Mouse (Mus musculus) frontal cortex, postnatal 25 days (tissue): ENCODE results near the gene Kcne2.

Experiments used
- DNase-seq, 2 experiments: peaks; one replicate each; pipeline ENCODE4 v3.0.0; 2022; ENCODE audit warnings: low spot score in 2 of 2

Gene Kcne2

DNA sequence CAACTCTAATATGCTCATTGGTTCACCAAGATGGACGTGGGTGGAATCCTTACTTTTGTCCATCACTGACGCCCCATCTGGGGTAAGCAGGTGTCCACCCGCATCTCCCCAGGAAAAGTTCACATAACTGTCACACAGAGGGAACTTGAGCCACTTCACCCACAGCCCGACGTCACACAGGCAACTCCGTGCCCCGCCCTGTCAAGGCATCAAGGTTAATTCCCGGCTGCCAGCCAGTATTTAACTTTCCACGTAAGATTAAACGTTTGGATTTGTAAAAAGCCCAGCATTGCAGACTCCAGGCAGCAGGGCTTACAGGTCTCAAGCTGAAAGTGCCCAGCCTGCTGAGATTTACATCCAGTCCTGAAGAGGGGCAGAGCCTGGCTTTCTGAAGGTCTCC, at the start of gene Kcne2:
Gene Kcne2, plus strand, starts transcription at position 289 of the 400 bp plus-strand sequence.
- DNase-seq, result no peak

DNA sequence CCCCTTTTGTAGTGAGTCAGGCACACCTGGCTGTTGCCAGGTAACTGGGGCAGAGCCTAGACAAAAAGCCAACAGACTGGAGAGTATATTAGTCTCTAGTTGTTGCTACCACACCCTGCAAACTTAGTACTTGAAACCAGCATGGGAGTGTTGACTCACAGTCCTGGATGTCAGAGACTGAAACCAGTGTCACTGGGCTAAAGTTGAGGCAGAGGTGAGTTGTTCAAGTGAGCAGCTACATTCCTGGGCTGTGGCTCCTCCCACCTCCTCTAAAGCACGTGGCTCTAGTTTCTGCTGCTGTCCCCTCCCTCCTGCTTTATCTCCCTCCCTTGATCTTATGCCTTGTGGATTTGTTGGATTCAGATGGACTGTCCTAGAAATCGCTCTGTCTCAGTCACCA, 46.3 kb upstream of the Kcne2 start:
- no peak for DNase-seq

DNA sequence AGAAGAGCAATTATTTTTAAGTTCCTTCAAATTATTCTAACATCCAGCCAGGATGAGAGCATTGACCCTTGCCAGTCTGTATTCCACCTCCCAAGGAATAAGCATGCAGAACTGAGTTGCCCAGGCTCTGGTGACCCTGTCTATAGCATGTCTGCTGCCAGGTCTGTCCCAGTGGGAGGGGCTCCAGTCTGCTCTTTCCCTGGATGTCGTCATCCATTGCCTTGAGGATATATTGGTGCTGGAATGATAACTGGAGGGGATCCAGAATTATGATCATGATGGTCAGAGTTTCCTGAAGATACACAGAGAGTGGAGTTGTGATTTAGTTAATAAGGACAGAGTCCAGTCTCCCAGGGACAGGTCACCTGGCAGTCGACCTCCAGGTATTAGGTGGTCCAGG, 45.2 kb upstream of the Kcne2 start:
- DNase-seq, result no peak

DNA sequence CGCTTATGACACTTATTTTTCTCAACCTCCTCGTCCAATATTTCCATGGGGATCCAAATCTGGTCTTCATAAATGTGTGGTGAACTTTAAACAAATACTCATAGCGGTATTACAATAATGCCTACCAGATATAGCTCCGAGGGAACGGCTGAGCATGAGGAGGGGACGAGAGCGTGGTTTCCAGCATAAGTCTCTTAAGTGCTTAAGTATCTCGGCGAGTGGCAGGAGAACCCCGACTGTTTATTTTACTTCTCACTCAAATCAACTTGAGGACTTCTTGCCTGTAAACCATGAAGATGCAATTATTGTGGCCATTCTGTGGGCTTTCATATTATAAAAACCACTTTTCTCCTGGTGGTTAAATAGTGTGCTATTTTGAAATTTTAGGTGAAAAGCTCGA, 44.5 kb upstream of the Kcne2 start:
- DNase-seq, result no peak

GRCm38 (mm10) chr16:92249681-92250080, 42.5 kb upstream of the Kcne2 start:
- no peak for DNase-seq

DNA sequence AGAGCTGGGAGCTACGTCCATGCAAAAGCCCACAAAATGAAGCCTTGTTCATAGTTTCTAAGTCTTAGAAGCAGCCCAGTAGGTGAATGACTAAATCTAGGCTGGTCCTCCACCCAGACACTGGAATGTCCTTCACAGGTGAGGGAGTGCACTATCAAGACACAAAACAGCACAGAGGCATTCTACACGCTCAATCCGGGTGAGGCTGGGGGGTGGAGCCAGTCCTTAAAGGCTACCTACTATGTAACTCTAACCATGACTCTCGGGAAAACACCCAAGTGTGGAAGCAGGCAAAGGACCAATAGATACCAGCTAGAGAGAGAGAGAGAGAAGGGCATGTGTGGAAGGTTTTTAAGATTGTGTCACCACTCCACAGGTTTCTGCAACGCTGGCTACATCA, 41.7 kb upstream of the Kcne2 start:
- no peak for DNase-seq

GRCm38 (mm10) chr16:92254316-92254715, 37.9 kb upstream of the Kcne2 start:
- DNase-seq, result no peak

DNA sequence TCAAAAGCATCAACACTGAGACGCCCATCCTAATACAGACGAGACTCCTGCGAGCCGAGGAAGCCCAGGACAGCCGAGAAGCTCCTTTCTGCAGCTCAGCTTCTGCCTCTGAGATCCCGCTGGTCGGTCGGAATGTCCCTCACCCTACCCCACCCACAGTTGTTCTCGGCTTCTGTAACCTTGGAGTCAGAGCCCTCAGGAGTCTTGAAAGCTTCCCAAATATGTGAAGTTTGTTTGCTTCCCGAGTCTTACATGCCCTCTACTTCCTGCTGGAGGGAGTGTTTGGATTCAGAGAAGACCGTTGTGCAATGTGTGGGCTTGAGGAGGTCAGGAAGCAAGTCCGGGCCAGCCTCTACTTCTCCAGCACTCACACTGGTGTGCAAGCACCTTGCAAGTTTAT, 24.3 kb upstream of the Kcne2 start:
- no peak for DNase-seq

DNA sequence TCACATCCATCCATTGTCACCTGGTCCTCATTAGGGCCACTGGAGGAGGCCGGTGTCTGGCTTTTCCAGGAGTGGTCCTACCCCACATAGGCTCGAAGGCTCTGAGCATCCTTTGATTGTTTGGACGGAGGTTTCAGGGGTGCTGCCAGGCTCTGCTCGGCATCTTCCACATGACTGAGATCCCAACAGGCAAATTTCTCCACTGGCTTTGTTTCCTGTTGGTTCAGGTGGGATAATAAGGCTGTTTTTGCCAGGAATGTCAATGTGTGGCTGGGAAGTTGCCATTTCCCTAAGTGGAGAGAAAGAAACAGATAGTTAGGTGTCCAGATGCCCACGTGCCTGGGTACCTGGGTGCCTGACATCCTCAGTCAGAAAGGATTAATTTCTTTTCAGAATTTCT, 17.7 kb upstream of the Kcne2 start:
- no peak for DNase-seq

GRCm38 (mm10) chr16:92275526-92275925, 16.7 kb upstream of the Kcne2 start:
- no peak for DNase-seq

DNA sequence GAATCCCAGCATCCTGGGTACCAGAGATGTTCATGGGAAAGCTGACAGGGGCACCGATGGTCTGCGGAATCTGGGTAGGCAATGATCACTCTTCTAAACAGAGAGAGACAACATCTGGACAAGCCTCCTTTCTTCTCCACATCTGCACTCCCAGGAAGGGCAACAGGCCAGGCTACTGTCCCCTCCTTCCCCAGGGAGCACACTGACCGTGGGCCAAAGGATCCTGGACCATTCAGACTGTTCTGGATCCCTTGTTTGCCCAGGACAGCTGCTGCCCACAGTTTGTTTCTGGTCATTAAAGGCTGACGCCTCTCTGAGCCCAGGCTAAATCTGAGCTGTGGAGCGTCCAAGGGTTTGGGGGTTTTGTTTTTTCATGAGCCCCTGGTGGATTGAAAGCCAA, 9.5 kb upstream of the Kcne2 start:
- DNase-seq, result no peak

DNA sequence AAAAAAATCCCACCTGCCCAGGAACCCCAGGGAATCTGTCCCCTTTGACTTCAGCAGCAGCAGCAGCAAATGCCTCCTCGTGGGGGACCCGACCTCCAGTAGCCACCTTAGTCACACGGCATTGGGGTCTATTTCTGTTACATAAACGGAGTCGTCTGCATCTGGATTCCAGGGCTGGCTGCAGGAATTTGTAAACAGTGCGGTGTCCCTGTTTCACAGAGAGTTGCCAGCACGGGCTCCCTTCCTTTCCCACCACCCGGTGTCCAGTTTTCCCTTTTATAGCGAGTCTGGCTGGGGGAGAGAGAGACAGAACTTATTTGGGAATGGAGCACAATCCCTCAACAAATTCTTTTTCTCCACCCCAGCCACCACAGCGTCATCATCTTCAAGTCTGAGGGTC, 7.1 kb upstream of the Kcne2 start:
- no peak for DNase-seq

DNA sequence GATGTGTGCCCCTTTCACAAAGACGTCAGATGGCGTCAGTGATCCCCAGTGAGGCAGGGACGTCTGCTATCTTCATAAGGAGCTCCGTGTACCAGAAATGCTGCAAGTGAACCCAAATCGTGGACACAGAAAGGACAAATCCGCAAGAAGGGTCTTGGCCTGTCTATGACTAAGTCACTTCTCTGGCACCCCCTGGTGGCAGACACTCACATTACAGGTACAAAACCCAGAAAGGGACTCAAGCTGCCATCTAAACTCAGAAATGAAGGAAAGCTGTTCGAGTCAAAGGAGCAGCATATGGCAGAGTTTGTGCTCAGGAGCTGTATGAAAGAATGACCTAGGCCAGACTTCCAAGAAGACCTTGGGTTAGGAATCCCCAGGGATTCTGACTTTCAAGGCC, 5.6 kb upstream of the Kcne2 start:
- DNase-seq, result peak; percentile 90 to 93

- no peak for DNase-seq
Measured at GRCm38 (mm10) chr16:92288778-92289177, 3.4 kb upstream of the Kcne2 start.

DNA sequence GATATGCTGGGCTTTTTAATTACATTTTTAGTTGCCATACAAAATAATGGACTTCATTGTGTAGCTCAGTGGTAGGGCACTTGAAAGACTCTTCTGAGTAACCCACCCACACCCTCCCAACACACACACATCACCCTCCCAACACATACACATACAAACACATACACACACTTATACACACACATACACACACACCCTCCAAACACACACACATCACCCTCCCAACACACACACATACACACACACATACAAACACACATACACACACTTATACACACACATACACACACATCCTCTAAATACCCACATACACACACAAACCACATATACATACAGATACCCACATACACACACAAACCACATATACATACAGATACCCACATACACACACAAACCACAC, 2.1 kb upstream of the Kcne2 start:
- no peak for DNase-seq

DNA sequence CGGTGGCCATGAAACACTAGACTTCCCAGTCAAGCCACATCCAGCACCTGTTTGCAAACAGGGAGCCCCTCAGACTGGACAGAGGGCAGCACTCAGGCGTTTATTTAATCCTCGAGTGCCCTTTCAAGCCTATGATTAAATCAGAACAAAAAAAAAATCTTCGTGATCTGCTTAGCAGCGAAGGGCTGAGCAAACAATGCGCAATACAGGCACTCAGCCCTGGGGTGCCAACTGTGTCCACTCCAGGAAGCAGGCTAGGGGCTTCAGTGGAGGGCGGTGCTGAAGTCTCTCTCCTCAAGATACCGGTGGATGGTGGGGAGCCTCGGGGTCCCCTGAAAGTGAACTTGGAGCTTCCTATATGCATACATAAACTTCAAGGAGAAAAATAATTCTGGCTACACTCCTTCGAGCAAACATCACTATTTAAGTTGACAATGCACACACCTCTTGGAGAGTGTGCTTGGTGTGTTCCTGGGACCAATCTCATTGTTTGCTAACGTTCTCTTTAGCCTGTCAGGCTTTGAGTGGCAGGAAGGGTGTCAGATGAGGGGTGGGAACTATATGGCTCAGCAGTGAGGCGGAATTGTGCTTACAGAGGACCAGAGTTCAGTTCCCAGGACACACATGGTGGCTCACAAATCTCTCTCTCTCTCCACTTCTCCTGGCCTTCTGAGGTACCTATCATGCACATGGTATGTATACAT, 2.2 kb downstream of the Kcne2 start:
- DNase-seq, result no peak

- DNase-seq, result no peak
Measured at GRCm38 (mm10) chr16:92295328-92295727, 3.1 kb downstream of the Kcne2 start.

- peak; percentile 87 to 92 for DNase-seq
Measured at GRCm38 (mm10) chr16:92300649-92301411, 8.6 kb downstream of the Kcne2 start, which contains the start of gene Smim11. Gene Smim11, plus strand, starts transcription at chr16:92301286.

- DNase-seq, result no peak
Measured at GRCm38 (mm10) chr16:92301412-92301806, 9.2 kb downstream of the Kcne2 start.

DNA sequence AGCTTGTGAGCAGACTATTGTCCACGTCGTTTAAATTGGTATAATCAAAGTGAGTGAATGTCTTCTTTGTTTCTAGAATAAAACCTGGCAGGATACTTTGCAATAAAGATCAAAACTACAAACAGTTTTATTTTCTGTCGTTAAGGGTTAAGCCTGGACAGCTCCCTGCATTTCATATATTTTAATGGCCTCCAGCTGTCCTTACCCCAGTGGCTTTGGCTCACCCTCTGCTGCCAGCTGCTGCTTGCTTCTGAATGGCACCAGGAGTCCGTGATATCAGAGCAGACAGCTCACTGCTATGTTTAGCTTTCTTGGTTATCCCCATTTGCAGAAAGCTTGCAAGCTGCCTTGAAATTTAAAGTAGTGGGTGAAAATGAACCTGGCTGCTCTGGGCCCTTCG, 9.8 kb downstream of the Kcne2 start:
- DNase-seq, result no peak

DNA sequence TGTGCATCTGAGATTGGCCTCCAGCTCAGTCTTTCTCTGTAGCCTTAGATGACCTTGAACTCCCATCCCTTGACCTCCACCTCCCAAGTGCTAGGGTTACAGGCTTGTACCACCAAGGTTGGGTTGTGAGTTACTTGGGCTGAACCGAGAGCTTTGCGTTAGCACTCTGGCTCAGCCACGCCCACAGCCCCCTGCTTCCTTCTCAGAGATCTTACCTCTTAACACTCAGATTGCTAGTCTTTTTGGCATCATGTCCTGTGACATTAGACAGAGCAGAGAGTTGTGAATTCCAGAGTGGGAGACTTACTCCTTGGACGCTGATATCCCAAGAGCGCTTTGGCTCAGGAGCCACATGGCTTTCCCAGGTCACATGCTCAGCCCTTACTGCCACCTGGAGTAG, 10.3 kb downstream of the Kcne2 start:
- no peak for DNase-seq

GRCm38 (mm10) chr16:92305519-92305918, 13.3 kb downstream of the Kcne2 start:
- DNase-seq, result no peak

- DNase-seq, result no peak
Measured at GRCm38 (mm10) chr16:92307947-92308346, 15.8 kb downstream of the Kcne2 start.
